Comparison of ENCODE assay signal across 14 mouse cellular contexts in genomic region chr6:94911836-94912235, GRCm38 (mm10).
A peak's percentile ranks its signal among the peaks of the same experiment; 100 is the strongest.
DNase-seq lines count a peak whose midpoint lies in the region; ATAC-seq and TF ChIP-seq lines count a peak whose summit lies in the region.
"Had no signal": no experiment of that assay in that cellular context is flagged by ENCODE, and none has a peak within 500 bp of the region (broad histone marks: within the 10 kb centered on the region; RNA-seq: fewer than 3 reads in every experiment).

No protein-coding gene starts in this region.

- H3K36me3 ChIP-seq in kidney, embryonic 14.5 days (ENCODE audit: control insufficient read depth, insufficient read depth, low read length) = no peaks in the 10 kb centered on the region
- no peaks in the 10 kb centered on the region for H3K36me3 ChIP-seq in forebrain, postnatal 0 days (ENCODE audit: insufficient read depth)
- no peaks in the 10 kb centered on the region for H3K36me3 ChIP-seq in liver, embryonic 12.5 days
- H3K36me3 ChIP-seq: liver, embryonic 13.5 days; midbrain, embryonic 13.5 days had no signal

- DNase-seq in cerebellum, postnatal 10 days = peak; percentile 12 to 29
- DNase-seq in cerebellum, adult 9-11 months = no peak
- peak; percentile 5 for DNase-seq in kidney, adult 9 months
- DNase-seq in 3T3-L1 (ENCODE audit: low read depth, low spot score) = peak; percentile 55
- peak; percentile 9 for DNase-seq in forebrain, postnatal 0 days
- DNase-seq in thymus, postnatal 36 days = no peak
- DNase-seq: cerebellum, adult 2 months; liver, embryonic 13.5 days; retina, postnatal 1 day; thymus, adult 2 months had no signal

- no peak overlapping the region for H3K9ac ChIP-seq in kidney, embryonic 14.5 days (ENCODE audit: low read depth, low read length)
- no peak overlapping the region for H3K9ac ChIP-seq in forebrain, postnatal 0 days
- H3K9ac ChIP-seq in liver, embryonic 12.5 days = no peak overlapping the region
- H3K9ac ChIP-seq: liver, embryonic 13.5 days; midbrain, embryonic 13.5 days had no signal

- H3K4me1 ChIP-seq in kidney, embryonic 14.5 days (ENCODE audit: control insufficient read depth, insufficient read depth, low read length) = no peaks in the 10 kb centered on the region
- H3K4me1 ChIP-seq in forebrain, postnatal 0 days (ENCODE audit: insufficient read depth) = no peaks in the 10 kb centered on the region
- H3K4me1 ChIP-seq in liver, embryonic 12.5 days = no peaks in the 10 kb centered on the region
- H3K4me1 ChIP-seq: liver, embryonic 13.5 days had no signal

- ATAC-seq in kidney, embryonic 14.5 days (ENCODE audit: low FRiP score, low TSS enrichment) = no peak
- no peak; the same call in 1 of the 2 replicates for ATAC-seq in forebrain, postnatal 0 days
- no peak for ATAC-seq in liver, embryonic 12.5 days
- ATAC-seq: inflammation-experienced regulatory T-cells, adult 6 months; midbrain, embryonic 13.5 days had no signal

- 88% methylated on average over 3 of the region's 3 CpGs for WGBS in kidney, embryonic 14.5 days
- 40% methylated on average over 3 of the region's 3 CpGs for WGBS in forebrain, postnatal 0 days
- WGBS in liver, embryonic 12.5 days (ENCODE audit: insufficient replicate concordance) = 66% methylated on average over 3 of the region's 3 CpGs

- H3K9me3 ChIP-seq in kidney, embryonic 14.5 days (ENCODE audit: control insufficient read depth, low read length) = no peaks in the 10 kb centered on the region
- H3K9me3 ChIP-seq in forebrain, postnatal 0 days (ENCODE audit: low read length) = no peaks in the 10 kb centered on the region
- no peaks in the 10 kb centered on the region for H3K9me3 ChIP-seq in liver, embryonic 12.5 days (replicated peaks)
- H3K9me3 ChIP-seq: liver, embryonic 13.5 days; midbrain, embryonic 13.5 days had no signal

- no peak overlapping the region for H3K27ac ChIP-seq in kidney, embryonic 14.5 days (ENCODE audit: low read depth, low read length)
- no peak overlapping the region for H3K27ac ChIP-seq in forebrain, postnatal 0 days (ENCODE audit: low read depth, low read length)
- no peak overlapping the region for H3K27ac ChIP-seq in liver, embryonic 12.5 days
- H3K27ac ChIP-seq: liver, embryonic 13.5 days; midbrain, embryonic 13.5 days had no signal

- H3K4me3 ChIP-seq in kidney, embryonic 14.5 days (ENCODE audit: low read length) = no peak overlapping the region
- H3K4me3 ChIP-seq in forebrain, postnatal 0 days (ENCODE audit: low read depth, low read length) = no peak overlapping the region
- no peak overlapping the region for H3K4me3 ChIP-seq in liver, embryonic 12.5 days
- H3K4me3 ChIP-seq: liver, embryonic 13.5 days; midbrain, embryonic 13.5 days had no signal

- TF ChIP-seq CTCF in forebrain, postnatal 0 days (IDR thresholded peaks at IDR 0.05; ENCODE audit: low read depth) = no peak

- no peaks in the 10 kb centered on the region for H3K27me3 ChIP-seq in kidney, embryonic 14.5 days (ENCODE audit: control insufficient read depth, insufficient read depth, low read length)
- no peaks in the 10 kb centered on the region for H3K27me3 ChIP-seq in forebrain, postnatal 0 days (ENCODE audit: insufficient read depth, low read length)
- no peaks in the 10 kb centered on the region for H3K27me3 ChIP-seq in liver, embryonic 12.5 days (replicated peaks)
- H3K27me3 ChIP-seq: liver, embryonic 13.5 days; midbrain, embryonic 13.5 days had no signal

- no peak overlapping the region for H3K4me2 ChIP-seq in kidney, embryonic 14.5 days (replicated peaks; ENCODE audit: low read depth, low read length)
- no peak overlapping the region for H3K4me2 ChIP-seq in forebrain, postnatal 0 days (ENCODE audit: low read depth)
- no peak overlapping the region for H3K4me2 ChIP-seq in liver, embryonic 12.5 days
- H3K4me2 ChIP-seq: liver, embryonic 13.5 days; midbrain, embryonic 13.5 days had no signal

Comparison
In these comparisons a context has a peak if more than half of its experiments do, and no peak if none do; other contexts are left out.
1. DNase-seq: peak in cerebellum, postnatal 10 days (2 of 2), kidney, adult 9 months (single experiment), 3T3-L1 (single experiment) and forebrain, postnatal 0 days (single experiment); none in cerebellum, adult 9-11 months (single experiment) and thymus, postnatal 36 days (0 of 2).